Comparison of ENCODE assay signal across 21 mouse cellular contexts in genomic region chr9:47962161-47962560, GRCm38 (mm10).
A peak's percentile ranks its signal among the peaks of the same experiment; 100 is the strongest.
DNase-seq lines count a peak whose midpoint lies in the region; ATAC-seq lines count a peak whose summit lies in the region.
"Had no signal": no experiment of that assay in that cellular context is flagged by ENCODE, and none has a peak within 500 bp of the region (broad histone marks: within the 10 kb centered on the region; RNA-seq: fewer than 3 reads in every experiment).

No protein-coding gene starts in this region.

- H3K9me3 ChIP-seq in embryonic facial prominence, embryonic 11.5 days (replicated peaks; ENCODE audit: control insufficient read depth, low read length): no peaks in the 10 kb centered on the region
- H3K9me3 ChIP-seq in embryonic facial prominence, embryonic 10.5 days: no peaks in the 10 kb centered on the region
- no peaks in the 10 kb centered on the region for H3K9me3 ChIP-seq in kidney, embryonic 16.5 days (ENCODE audit: low read length)
- H3K9me3 ChIP-seq in limb, embryonic 11.5 days (ENCODE audit: control insufficient read depth, low read length): no peaks in the 10 kb centered on the region
- H3K9me3 ChIP-seq: embryonic facial prominence, embryonic 12.5 days; forebrain, embryonic 15.5 days; heart, embryonic 15.5 days; hindbrain, embryonic 10.5 days had no signal

- no peak overlapping the region for H3K4me3 ChIP-seq in embryonic facial prominence, embryonic 11.5 days (ENCODE audit: low read depth, low read length)
- H3K4me3 ChIP-seq in embryonic facial prominence, embryonic 10.5 days: no peak overlapping the region
- no peak overlapping the region for H3K4me3 ChIP-seq in kidney, embryonic 16.5 days (ENCODE audit: low read length)
- H3K4me3 ChIP-seq in limb, embryonic 11.5 days (ENCODE audit: low read depth, low read length): no peak overlapping the region
- H3K4me3 ChIP-seq: embryonic facial prominence, embryonic 12.5 days; forebrain, embryonic 15.5 days; heart, adult 2 months; heart, embryonic 15.5 days; hindbrain, embryonic 10.5 days had no signal

- peak; percentile 10 for DNase-seq in embryonic facial prominence, embryonic 11.5 days (ENCODE audit: low spot score)
- DNase-seq in embryonic facial prominence, embryonic 10.5 days (ENCODE audit: low spot score): no peak
- no peak for DNase-seq in kidney, adult 9 months
- no peak for DNase-seq in limb, embryonic 11.5 days (ENCODE audit: low spot score)
- DNase-seq: adrenal gland, postnatal 14 days; cerebellum, adult 11-12 months; cerebellum, adult 9-11 months; cerebellum, postnatal 36 days; heart, adult 2 months; heart, postnatal 14 days had no signal

- H3K36me3 ChIP-seq in embryonic facial prominence, embryonic 11.5 days (replicated peaks; ENCODE audit: control insufficient read depth, insufficient read depth, low read depth, low read length): no peaks in the 10 kb centered on the region
- H3K36me3 ChIP-seq in embryonic facial prominence, embryonic 10.5 days (replicated peaks): no peaks in the 10 kb centered on the region
- no peaks in the 10 kb centered on the region for H3K36me3 ChIP-seq in kidney, embryonic 16.5 days (ENCODE audit: insufficient read depth, low read length)
- H3K36me3 ChIP-seq in limb, embryonic 11.5 days (ENCODE audit: control insufficient read depth, insufficient read depth, low read length): no peaks in the 10 kb centered on the region
- H3K36me3 ChIP-seq: embryonic facial prominence, embryonic 12.5 days; forebrain, embryonic 15.5 days; heart, embryonic 15.5 days; hindbrain, embryonic 10.5 days had no signal

- ATAC-seq in embryonic facial prominence, embryonic 11.5 days (replicated peaks; ENCODE audit: insufficient number of reproducible peaks, low FRiP score, low TSS enrichment, low read depth): no peak
- ATAC-seq in kidney, embryonic 16.5 days (ENCODE audit: low FRiP score, low TSS enrichment): peak; percentile 51; the same call in 1 of the 2 replicates
- ATAC-seq in limb, embryonic 11.5 days (ENCODE audit: insufficient number of reproducible peaks, low FRiP score, low TSS enrichment, low read depth): no peak
- no peak for ATAC-seq in monocyte, adult 5-6 weeks (replicated peaks; ENCODE audit: insufficient number of reproducible peaks, low FRiP score, low TSS enrichment, poor library complexity, severe bottlenecking)
- ATAC-seq: activated CD4-positive, CD25-positive, alpha-beta regulatory T cell, adult 4 months; forebrain, embryonic 15.5 days; Patski had no signal

- WGBS in embryonic facial prominence, embryonic 11.5 days: 53% methylated on average over 4 of the region's 4 CpGs
- 60% methylated on average over 4 of the region's 4 CpGs for WGBS in embryonic facial prominence, embryonic 10.5 days
- WGBS in kidney, embryonic 16.5 days: 30% methylated on average over 4 of the region's 4 CpGs
- WGBS in limb, embryonic 11.5 days: 64% methylated on average over 4 of the region's 4 CpGs

- H3K4me1 ChIP-seq in embryonic facial prominence, embryonic 11.5 days (ENCODE audit: control insufficient read depth, insufficient read depth, low read length): no peaks in the 10 kb centered on the region; the same call in 1 of the 2 replicates
- H3K4me1 ChIP-seq in embryonic facial prominence, embryonic 10.5 days: peaks cover 31% of the 10 kb centered on the region
- peaks cover 16% of the 10 kb centered on the region for H3K4me1 ChIP-seq in kidney, embryonic 16.5 days (ENCODE audit: insufficient read depth, low read length)
- H3K4me1 ChIP-seq in limb, embryonic 11.5 days (ENCODE audit: control insufficient read depth, insufficient read depth, low read length): peaks cover 24% of the 10 kb centered on the region
- H3K4me1 ChIP-seq: forebrain, embryonic 15.5 days; heart, embryonic 15.5 days had no signal

- H3K27ac ChIP-seq in embryonic facial prominence, embryonic 11.5 days (replicated peaks; ENCODE audit: low read depth, low read length): no peak overlapping the region
- no peak overlapping the region for H3K27ac ChIP-seq in embryonic facial prominence, embryonic 10.5 days (replicated peaks)
- H3K27ac ChIP-seq in kidney, embryonic 16.5 days (ENCODE audit: low read length): peak overlapping the region; percentile 21; the same call in 1 of the 2 replicates
- H3K27ac ChIP-seq in limb, embryonic 11.5 days (replicated peaks; ENCODE audit: low read depth, low read length): 0 out of 2 replicates have a peak overlapping the region, but pooled peaks have one; percentile 21
- H3K27ac ChIP-seq: embryonic facial prominence, embryonic 12.5 days; forebrain, embryonic 15.5 days; heart, adult 2 months; heart, embryonic 15.5 days; hindbrain, embryonic 14.5 days had no signal

- no peaks in the 10 kb centered on the region for H3K27me3 ChIP-seq in embryonic facial prominence, embryonic 11.5 days (ENCODE audit: control insufficient read depth, insufficient read depth, low read length)
- no peaks in the 10 kb centered on the region for H3K27me3 ChIP-seq in embryonic facial prominence, embryonic 10.5 days (replicated peaks; ENCODE audit: low read depth, poor library complexity, severe bottlenecking)
- no peaks in the 10 kb centered on the region for H3K27me3 ChIP-seq in kidney, embryonic 16.5 days (ENCODE audit: insufficient read depth, low read length)
- H3K27me3 ChIP-seq in limb, embryonic 11.5 days (ENCODE audit: control insufficient read depth, insufficient read depth, low read length): 0 out of 2 replicates have a peak, but pooled peaks cover 2% of the 10 kb centered on the region
- H3K27me3 ChIP-seq: CH12.LX; embryonic facial prominence, embryonic 12.5 days; forebrain, embryonic 15.5 days; heart, embryonic 15.5 days; Patski had no signal

- no peak overlapping the region for H3K9ac ChIP-seq in embryonic facial prominence, embryonic 11.5 days (replicated peaks; ENCODE audit: low read length)
- H3K9ac ChIP-seq in kidney, embryonic 16.5 days (replicated peaks; ENCODE audit: low read length): no peak overlapping the region
- no peak overlapping the region for H3K9ac ChIP-seq in limb, embryonic 11.5 days (ENCODE audit: low read length)
- H3K9ac ChIP-seq: embryonic facial prominence, embryonic 12.5 days; forebrain, embryonic 15.5 days; heart, embryonic 15.5 days; hindbrain, embryonic 14.5 days had no signal

- H3K4me2 ChIP-seq in embryonic facial prominence, embryonic 11.5 days (ENCODE audit: low read depth, low read length): no peak overlapping the region
- no peak overlapping the region for H3K4me2 ChIP-seq in kidney, embryonic 16.5 days (replicated peaks; ENCODE audit: low read depth, low read length)
- H3K4me2 ChIP-seq in limb, embryonic 11.5 days (ENCODE audit: low read depth, severe bottlenecking): no peak overlapping the region
- H3K4me2 ChIP-seq: embryonic facial prominence, embryonic 12.5 days; forebrain, embryonic 15.5 days; heart, embryonic 11.5 days; heart, embryonic 15.5 days; hindbrain, embryonic 14.5 days had no signal

Comparison
In these comparisons a context has a peak if more than half of its experiments do, and no peak if none do; other contexts are left out.
1. H3K27ac ChIP-seq: peak in kidney, embryonic 16.5 days (single experiment) and limb, embryonic 11.5 days (single experiment); none in embryonic facial prominence, embryonic 11.5 days (single experiment) and embryonic facial prominence, embryonic 10.5 days (single experiment).